Mouse (Mus musculus) midbrain, embryonic 11.5 days (tissue): ENCODE measurements at regions not wholly inside any gene's neighbourhood (a gene's known extent, or its start where the extent isn't known, plus 50 kb on each side); places are given as distances from the start of the nearest gene placed in this dataset.

Experiments used
- ATAC-seq: fragments of 200-750 bp; cut with Nextera tagmentation; 2 replicates; pipeline ENCODE4 v1.8.0; 2017; ENCODE audit warnings: moderate TSS enrichment, moderate library complexity; ENCODE audit not compliant: low FRiP score
- DNase-seq: peaks from one replicate; pipeline ENCODE4 v3.0.0; 2015; ENCODE audit warnings: low spot score; ENCODE audit errors: missing footprints
- H3K27ac ChIP-seq: fragments of 300-500 bp; sonication (generic); 2 replicates; pipeline ENCODE4 v1.5.1; 2014; ENCODE audit warnings: low read depth, low read length
- H3K27me3 ChIP-seq: fragments of 300-500 bp; sonication (generic); 2 replicates; pipeline ENCODE4 v1.6.1; 2014; ENCODE audit warnings: mild to moderate bottlenecking, low read length, moderate library complexity, mixed read lengths; ENCODE audit not compliant: control insufficient read depth, insufficient read depth
- H3K36me3 ChIP-seq: fragments of 300-500 bp; sonication (generic); 2 replicates; pipeline ENCODE4 v1.6.1; 2014; ENCODE audit warnings: mild to moderate bottlenecking, low read length, moderate library complexity, mixed read lengths; ENCODE audit not compliant: control insufficient read depth, insufficient read depth
- H3K4me1 ChIP-seq: fragments of 300-500 bp; sonication (generic); 2 replicates; pipeline ENCODE4 v1.6.1; 2014; ENCODE audit warnings: low read length; ENCODE audit not compliant: control insufficient read depth, insufficient read depth
- H3K4me2 ChIP-seq: fragments of 300-500 bp; sonication (generic); 2 replicates; pipeline ENCODE4 v1.6.1; 2014; ENCODE audit warnings: mild to moderate bottlenecking, moderate library complexity
- H3K4me3 ChIP-seq: fragments of 300-500 bp; sonication (generic); 2 replicates; pipeline ENCODE4 v1.5.1; 2014; ENCODE audit warnings: low read depth, low read length
- H3K9ac ChIP-seq: fragments of 300-500 bp; sonication (generic); 2 replicates; pipeline ENCODE4 v1.6.1; 2014; ENCODE audit warnings: low read length
- H3K9me3 ChIP-seq: fragments of 300-500 bp; sonication (generic); 2 replicates; pipeline ENCODE4 v1.6.1; 2016; ENCODE audit warnings: low read length; ENCODE audit not compliant: control insufficient read depth
- WGBS: fragments of 180-500 bp; shearing (Covaris S2); extraction: QIAGEN DNeasy Blood & Tissue Kit; methylation state at CpG from one replicate; pipeline ENCODE4 v1.1.7; 2014; 5-methylcytosine and 5-hydroxymethylcytosine counted together

- H3K4me1 ChIP-seq: no peaks in the 10 kb centered on the region
- H3K9me3 ChIP-seq: no peaks in the 10 kb centered on the region
- H3K27ac ChIP-seq: no peak overlapping the region
- ATAC-seq (no peak), DNase-seq (no peak)
- no peak overlapping the region for H3K4me3 ChIP-seq
- H3K4me2 ChIP-seq: no peak overlapping the region
- H3K9ac ChIP-seq: no peak overlapping the region
- no peaks in the 10 kb centered on the region for H3K27me3 ChIP-seq
- H3K36me3 ChIP-seq: no peaks in the 10 kb centered on the region
Observed at GRCm38 (mm10) chr7:58557535-58557934, 98.4 kb upstream of the Atp10a start.

- H3K36me3 ChIP-seq: no peaks in the 10 kb centered on the region
- no peaks in the 10 kb centered on the region for H3K27me3 ChIP-seq
- no peak for DNase-seq
- H3K9ac ChIP-seq: no peak overlapping the region
- no peak overlapping the region for H3K4me2 ChIP-seq
- H3K27ac ChIP-seq: no peak overlapping the region
- H3K4me3 ChIP-seq: no peak overlapping the region
- no peak for ATAC-seq
- no peaks in the 10 kb centered on the region for H3K4me1 ChIP-seq
- 66% methylated on average over 2 of the region's 2 CpGs for WGBS
- no peaks in the 10 kb centered on the region for H3K9me3 ChIP-seq
Observed at GRCm38 (mm10) chr7:58568807-58569206, 87.2 kb upstream of the Atp10a start.

GRCm38 (mm10) chr7:58584241-58584820 is 71.6 kb upstream of the Atp10a start:
- 26% methylated on average over 4 of the region's 4 CpGs for WGBS

GRCm38 (mm10) chr7:58585626-58586256 is 70.2 kb upstream of the Atp10a start:
- H3K36me3 ChIP-seq: no peaks in the 10 kb centered on the region
- WGBS: 82% methylated on average over 3 of the region's 3 CpGs
- DNase-seq (no peak), ATAC-seq (no peak)
- H3K9ac ChIP-seq: no peak overlapping the region
- H3K4me3 ChIP-seq: no peak overlapping the region
- H3K4me2 ChIP-seq: no peak overlapping the region
- H3K27me3 ChIP-seq: no peaks in the 10 kb centered on the region
- no peaks in the 10 kb centered on the region for H3K4me1 ChIP-seq
- no peak overlapping the region for H3K27ac ChIP-seq
- no peaks in the 10 kb centered on the region for H3K9me3 ChIP-seq

More at GRCm38 (mm10) chr7:58584241-58584820, 71.6 kb upstream of the Atp10a start:
- peak; percentile 77 for ATAC-seq
- no peak overlapping the region for H3K9ac ChIP-seq
- no peaks in the 10 kb centered on the region for H3K27me3 ChIP-seq
- no peaks in the 10 kb centered on the region for H3K4me1 ChIP-seq
- no peaks in the 10 kb centered on the region for H3K9me3 ChIP-seq
- H3K4me2 ChIP-seq: no peak overlapping the region
- peak; percentile 89 for DNase-seq
- H3K27ac ChIP-seq: no peak overlapping the region
- H3K36me3 ChIP-seq: no peaks in the 10 kb centered on the region
- no peak overlapping the region for H3K4me3 ChIP-seq

- ATAC-seq (no peak), DNase-seq (no peak)
- Histone ChIP-seq H3K4me2 (no peak overlapping the region), H3K4me1 (no peaks in the 10 kb centered on the region), H3K27me3 (no peaks in the 10 kb centered on the region), H3K9ac (no peak overlapping the region), H3K4me3 (no peak overlapping the region), H3K9me3 (no peaks in the 10 kb centered on the region), H3K27ac (no peak overlapping the region), H3K36me3 (no peaks in the 10 kb centered on the region)
- 76% methylated on average over 1 of the region's 1 CpGs for WGBS
Observed at GRCm38 (mm10) chr7:58595951-58596350, 60.0 kb upstream of the Atp10a start.
